Mouse (Mus musculus) cerebellum, postnatal 10 days (tissue): Measurements from ENCODE around the gene Rps3.
"Not testable (repeated sequence)": the region's sequence is repeated elsewhere in the genome, so short reads cannot be mapped to it uniquely, and the experiment has no call there.

Source experiments
- DNase-seq, 2 experiments: peaks; one replicate each; pipeline ENCODE4 v3.0.0; 2021; ENCODE audit warnings: mixed read lengths in 2 of 2

Rps3 gene

GRCm38 (mm10) chr7:99483271-99483923 is at the start of gene Rps3:
Gene Rps3 (minus strand): TSS chr7:99483738.
- DNase-seq: peak; percentile 95 to 96

DNA sequence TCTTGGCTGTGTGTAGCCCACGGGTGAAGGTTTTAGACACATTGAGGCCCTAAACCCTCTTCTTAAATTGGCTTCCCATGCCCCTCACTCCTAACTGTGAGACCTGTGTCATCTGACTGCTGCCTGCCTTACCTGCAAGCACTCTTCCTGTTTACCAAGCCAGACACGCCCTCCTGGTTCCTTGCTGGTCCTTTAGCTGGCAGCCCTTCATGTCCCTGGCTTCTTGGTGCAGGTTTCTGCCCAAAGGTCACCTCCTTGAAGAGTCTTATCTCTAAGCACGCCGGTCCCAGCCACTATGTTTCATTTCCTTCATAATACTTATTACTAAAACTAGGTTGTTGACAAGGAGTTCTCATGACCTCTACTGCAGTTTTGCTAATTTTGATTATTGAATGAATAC is 49.0 kb upstream of the Rps3 start:
- no peak for DNase-seq

DNA sequence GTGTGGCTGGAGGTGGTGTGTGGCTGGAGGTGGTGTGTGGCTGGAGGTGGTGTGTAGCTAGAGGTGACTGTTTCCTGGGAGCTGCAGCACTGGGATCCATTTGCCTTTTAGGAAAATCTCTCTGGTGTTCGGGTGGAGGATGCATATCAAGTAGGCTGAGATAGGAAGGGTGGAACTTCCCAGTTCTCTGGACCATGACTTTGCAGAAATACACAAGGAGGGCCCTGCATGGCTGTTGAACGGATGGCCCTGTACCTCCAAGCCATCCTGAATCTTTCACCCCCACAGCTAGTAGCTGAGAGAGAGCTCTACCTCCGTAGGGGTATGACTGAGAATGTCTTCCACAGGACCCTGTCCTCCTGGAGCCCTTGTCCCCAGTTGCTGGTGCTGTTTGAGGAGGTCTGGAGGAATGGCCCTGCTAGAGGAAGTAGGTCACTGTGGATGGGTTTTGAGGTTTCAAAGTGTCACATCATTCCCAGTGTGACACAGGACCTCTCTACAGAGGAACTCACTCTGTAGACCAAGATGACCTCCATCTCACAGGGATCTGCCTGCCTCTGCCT is 48.0 kb upstream of the Rps3 start:
- DNase-seq: no peak

DNA sequence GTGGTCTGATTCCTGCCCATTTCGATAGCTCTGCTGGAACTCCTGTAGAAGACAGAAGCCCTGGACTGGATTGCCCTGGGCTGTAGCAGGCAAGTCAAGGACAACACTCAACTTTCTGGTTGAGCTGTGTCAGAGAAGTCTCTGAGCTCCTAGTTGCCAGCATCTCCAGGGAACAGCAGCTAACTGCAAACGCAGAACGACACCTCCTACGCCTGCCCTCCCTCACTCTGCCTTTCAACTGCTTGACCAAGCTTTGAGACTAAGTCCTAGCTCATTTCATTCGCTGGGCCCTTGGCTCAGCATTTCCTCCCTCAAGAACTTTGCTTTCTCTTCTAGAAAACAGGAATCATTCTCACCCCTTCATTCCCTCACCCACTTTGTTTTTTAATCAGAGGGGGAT is 45.9 kb upstream of the Rps3 start:
- DNase-seq: no peak

GRCm38 (mm10) chr7:99528547-99528946 is 45.0 kb upstream of the Rps3 start:
- DNase-seq: no peak

DNA sequence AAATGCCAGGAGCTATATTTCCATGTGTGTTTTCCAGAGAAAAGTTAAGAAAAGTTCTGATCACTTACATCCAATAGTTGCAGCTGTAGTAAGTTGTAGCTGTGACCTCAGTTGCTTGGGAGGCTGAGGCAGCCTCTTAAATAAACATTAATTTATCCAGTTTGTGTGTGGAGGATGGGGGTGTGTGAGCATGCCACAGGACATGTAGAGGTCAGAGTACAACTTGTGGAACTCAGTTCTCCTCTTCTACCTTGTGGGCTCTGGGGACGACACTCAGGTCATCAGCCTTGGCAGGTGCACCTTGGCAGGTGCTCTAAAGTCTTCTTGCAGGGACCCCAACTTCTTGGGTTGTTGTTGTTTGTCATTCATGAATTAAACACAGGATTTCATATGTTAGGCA is 40.3 kb upstream of the Rps3 start:
- no peak for DNase-seq

- no peak for DNase-seq
These were observed 39.6 kb upstream of the Rps3 start for GRCm38 (mm10) chr7:99523121-99523520.

DNA sequence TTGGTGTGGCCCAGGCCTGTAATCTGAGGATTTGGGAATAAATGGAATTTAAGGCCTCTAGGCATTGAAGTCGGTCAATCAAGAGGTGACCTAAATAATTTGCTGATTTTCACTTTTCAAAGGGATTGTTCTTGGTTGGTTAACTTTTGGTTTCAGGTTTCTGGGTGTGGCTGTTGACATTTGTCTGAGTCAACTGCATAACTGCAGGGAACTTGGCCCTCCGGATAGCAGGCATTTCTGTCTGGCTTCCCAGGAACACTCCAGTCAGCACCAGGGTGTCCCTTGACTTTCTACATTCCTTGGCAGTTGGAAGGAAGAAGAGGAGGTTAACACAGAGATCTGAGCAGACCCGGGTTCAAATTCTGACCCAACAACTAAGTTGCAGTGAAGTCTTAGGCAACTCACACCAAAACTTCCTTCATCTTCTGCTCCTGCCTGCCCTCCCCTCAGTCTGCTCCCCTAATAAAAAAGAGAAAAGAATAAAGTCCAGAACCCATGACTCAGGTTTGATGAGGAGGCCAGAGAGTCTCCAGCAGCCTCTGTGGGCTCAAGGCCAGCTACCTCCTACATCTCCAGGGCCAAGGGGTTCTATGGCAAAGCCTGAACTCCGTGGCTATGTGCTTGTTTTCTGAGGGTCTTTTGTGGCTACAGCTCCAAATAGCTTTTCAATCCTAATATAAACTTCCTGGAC is 35.6 kb upstream of the Rps3 start:
- no peak for DNase-seq

DNA sequence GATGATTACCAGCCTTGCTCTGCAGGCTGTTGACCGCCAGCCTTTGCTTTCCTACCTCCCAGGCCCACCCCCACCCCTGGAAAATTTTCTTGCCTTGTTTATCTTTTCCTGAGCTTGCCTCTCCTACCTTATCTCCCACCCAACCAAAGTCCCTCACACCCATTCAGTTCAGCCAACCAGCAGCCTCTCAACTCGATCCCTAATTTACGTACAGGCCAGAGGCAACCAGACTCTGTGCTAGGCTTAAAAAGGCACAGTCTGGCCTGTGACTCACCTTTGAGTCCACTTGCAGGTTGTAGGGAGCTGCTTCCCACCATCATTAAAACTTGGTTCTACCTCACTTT is 33.2 kb upstream of the Rps3 start:
- no peak for DNase-seq

- DNase-seq: peak; percentile 49 to 61
These were observed 32.7 kb upstream of the Rps3 start for GRCm38 (mm10) chr7:99516092-99516813.

- peak; percentile 82 to 83 for DNase-seq
These were observed 26.6 kb upstream of the Rps3 start for GRCm38 (mm10) chr7:99510087-99510501.

GRCm38 (mm10) chr7:99508187-99508586 is 24.6 kb upstream of the Rps3 start:
- not testable (repeated sequence) for DNase-seq

- DNase-seq: no peak
These were observed 21.0 kb upstream of the Rps3 start for GRCm38 (mm10) chr7:99504556-99504955.

GRCm38 (mm10) chr7:99501148-99501547 is 17.6 kb upstream of the Rps3 start:
- no peak for DNase-seq

GRCm38 (mm10) chr7:99500655-99501054 is 17.1 kb upstream of the Rps3 start:
- no peak for DNase-seq

DNA sequence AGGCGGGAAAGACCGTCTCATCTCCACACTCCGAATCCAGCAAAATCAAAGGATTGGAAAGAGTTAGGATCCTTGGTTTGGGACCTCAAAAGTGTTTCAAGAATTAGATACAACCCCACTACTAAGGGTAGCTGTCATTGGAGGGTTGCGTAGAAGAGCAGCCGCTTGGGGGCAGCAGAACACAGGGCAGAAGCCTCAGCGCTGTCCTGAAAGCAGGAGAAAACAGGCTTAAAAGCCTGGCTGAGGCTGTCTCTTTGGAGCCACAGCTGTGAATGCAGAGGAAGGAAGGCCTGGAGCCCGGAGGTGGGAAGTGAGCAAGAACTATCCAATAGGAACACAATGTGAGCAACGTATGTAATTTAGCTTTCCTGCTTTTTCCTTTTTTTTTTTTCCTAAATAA is 16.7 kb upstream of the Rps3 start:
- peak; percentile 92 for DNase-seq

- DNase-seq: peak; percentile 86 to 88
These were observed 15.6 kb upstream of the Rps3 start for GRCm38 (mm10) chr7:99499128-99499527.

DNA sequence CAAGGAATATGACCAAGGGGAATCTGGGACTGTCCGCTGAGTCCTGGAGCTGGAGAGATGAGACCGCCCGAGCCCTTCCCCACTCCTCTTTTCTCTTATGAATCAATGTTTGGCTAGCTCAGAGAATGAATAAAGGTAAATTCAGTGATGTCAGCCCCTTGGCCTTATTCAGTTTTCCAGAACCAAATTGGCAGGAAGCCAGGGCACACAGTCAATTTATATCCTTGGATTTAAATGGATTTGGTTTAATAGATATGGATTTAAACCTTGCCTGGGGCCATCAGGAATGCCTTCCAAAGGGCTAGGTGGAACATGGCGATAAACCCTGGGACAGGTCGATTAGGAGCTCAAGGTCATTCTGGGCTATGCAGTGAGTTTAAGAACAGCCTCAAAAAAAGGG is 6.2 kb upstream of the Rps3 start:
- no peak for DNase-seq

- no peak for DNase-seq
These were observed 1.1 kb upstream of the Rps3 start for GRCm38 (mm10) chr7:99484679-99485078.

DNA sequence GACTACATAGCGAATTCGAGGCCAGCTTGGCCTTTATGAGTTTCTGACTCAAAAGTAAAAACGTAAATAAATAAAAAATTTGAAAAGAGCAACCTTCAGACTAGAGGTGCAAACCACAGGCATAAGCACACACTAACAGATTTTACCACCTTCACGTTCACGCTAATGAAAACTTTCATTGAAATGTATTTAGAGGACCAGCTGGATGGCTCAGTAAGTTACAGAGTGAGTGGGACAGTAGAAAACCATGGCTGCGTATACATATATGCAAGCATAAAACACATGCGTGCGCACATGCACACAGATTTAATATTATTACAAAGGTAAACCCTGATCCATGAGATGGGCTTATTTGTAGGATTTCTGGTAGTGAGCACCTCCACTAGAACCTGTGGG is 384 bp upstream of the Rps3 start:
- DNase-seq: no peak

GRCm38 (mm10) chr7:99482637-99483036 is 901 bp downstream of the Rps3 start:
- no peak for DNase-seq

DNA sequence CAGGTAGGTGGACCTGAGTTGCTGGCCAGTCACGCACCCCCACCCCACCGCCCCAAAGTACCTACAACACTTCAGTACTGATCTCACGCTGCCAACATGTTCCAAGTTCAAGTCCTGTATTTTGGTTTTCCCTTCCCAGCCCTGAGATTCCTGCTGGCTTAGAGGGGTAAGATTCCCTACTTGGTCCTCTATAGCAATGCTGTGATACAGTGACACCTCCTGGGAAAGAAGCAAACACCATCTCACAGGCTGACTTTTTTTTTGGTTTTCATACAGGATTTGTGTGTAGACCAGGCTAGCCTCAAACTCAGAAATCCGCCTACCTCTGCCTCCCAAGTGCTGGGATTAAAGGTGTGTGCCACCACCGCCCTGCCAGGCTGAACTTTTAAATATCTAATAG is 6.3 kb downstream of the Rps3 start:
- no peak for DNase-seq

GRCm38 (mm10) chr7:99476558-99477114 is 6.9 kb downstream of the Rps3 start:
- DNase-seq: no peak

- DNase-seq: no peak
These were observed 8.0 kb downstream of the Rps3 start for GRCm38 (mm10) chr7:99475562-99475911.
